Mouse (Mus musculus): ENCODE data around the gene 1600014C10Rik.

GRCm38 (mm10) chr7:38167724-38168141 lies 15.3 kb upstream of the 1600014C10Rik start:
- no peak for TF ChIP-seq CTCF (IDR thresholded peaks at IDR 0.05; ENCODE audit: low read depth, low read length)
- TF ChIP-seq POLR2AphosphoS5 (IDR thresholded peaks at IDR 0.05; ENCODE audit: insufficient replicate concordance, low read depth, low read length), result no peak
